Mouse (Mus musculus): ENCODE data around the gene Mctp2. TPM values are rescaled to one million over a fixed set of nuclear protein-coding genes. Genes with fewer than 3 reads are reported as not detected.

Gene Mctp2
- polyA plus RNA-seq, 1 experiment from 2014 or later = 1.7 TPM

DNA sequence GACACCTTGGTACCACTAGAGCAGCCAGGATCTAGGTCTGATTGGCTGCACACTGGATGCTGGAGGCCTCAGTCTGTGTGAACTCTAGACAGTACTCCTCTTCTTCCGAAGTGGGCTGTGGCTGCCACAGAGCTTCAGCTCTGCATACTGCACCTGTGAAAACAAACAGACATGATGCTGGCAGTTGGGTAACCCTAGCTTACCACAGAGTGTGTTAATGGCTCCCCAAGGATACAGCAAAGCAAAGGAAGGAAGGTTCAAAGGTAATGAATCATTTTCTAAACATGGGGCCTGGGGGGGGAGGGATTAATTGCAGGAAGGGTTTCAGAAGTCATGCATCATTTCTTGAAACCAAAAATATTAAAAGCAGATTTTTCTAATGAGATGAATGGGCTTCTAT is 225.7 kb downstream of the Mctp2 start:
- Histone ChIP-seq H3K27ac (ENCODE audit: low read depth) (no peak overlapping the region), H3K9me3 (ENCODE audit: low read length) (no peaks in the 10 kb centered on the region), H3K36me3 (replicated peaks; ENCODE audit: insufficient read depth, low read length) (0 out of 2 replicates have a peak, but pooled peaks cover 7% of the 10 kb centered on the region), H3K27me3 (ENCODE audit: insufficient read depth, low read length) (no peaks in the 10 kb centered on the region), H3K9ac (replicated peaks) (no peak overlapping the region), H3K4me3 (ENCODE audit: low read depth, low read length) (no peak overlapping the region), H3K4me1 (ENCODE audit: insufficient read depth) (no peaks in the 10 kb centered on the region), H3K4me2 (ENCODE audit: low read depth, low read length) (no peak overlapping the region)
- WGBS (ENCODE audit: insufficient replicate concordance) = 50% methylated on average over 1 of the region's 1 CpGs
- TF ChIP-seq CTCF (IDR thresholded peaks at IDR 0.05; ENCODE audit: low read depth) (no peak), EP300 (IDR thresholded peaks at IDR 0.05; ENCODE audit: low read depth) (no peak)
- DNase-seq = no peak
- ATAC-seq = no peak

DNA sequence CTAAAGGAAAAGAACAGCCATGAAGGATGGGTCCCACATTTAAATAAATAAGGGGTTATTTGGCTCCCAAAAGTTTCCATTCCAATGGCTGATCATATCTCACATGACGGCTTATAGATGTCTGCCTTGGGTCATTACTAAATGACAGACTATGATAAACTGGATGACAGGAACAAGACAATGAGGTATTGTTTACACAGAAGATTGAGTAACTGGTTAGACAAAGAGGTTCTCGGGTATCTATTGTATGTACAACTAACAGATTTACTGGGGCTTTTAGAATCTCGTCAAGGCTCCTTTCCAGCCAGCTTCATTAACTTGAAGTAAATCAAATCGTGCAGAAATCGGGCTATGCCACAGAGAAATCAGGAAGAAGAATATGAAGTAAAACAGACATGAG is 227.5 kb downstream of the Mctp2 start:
- DNase-seq = no peak
- TF ChIP-seq CTCF (IDR thresholded peaks at IDR 0.05; ENCODE audit: low read depth) = no peak
- TF ChIP-seq EP300 (IDR thresholded peaks at IDR 0.05; ENCODE audit: low read depth) = no peak

DNA sequence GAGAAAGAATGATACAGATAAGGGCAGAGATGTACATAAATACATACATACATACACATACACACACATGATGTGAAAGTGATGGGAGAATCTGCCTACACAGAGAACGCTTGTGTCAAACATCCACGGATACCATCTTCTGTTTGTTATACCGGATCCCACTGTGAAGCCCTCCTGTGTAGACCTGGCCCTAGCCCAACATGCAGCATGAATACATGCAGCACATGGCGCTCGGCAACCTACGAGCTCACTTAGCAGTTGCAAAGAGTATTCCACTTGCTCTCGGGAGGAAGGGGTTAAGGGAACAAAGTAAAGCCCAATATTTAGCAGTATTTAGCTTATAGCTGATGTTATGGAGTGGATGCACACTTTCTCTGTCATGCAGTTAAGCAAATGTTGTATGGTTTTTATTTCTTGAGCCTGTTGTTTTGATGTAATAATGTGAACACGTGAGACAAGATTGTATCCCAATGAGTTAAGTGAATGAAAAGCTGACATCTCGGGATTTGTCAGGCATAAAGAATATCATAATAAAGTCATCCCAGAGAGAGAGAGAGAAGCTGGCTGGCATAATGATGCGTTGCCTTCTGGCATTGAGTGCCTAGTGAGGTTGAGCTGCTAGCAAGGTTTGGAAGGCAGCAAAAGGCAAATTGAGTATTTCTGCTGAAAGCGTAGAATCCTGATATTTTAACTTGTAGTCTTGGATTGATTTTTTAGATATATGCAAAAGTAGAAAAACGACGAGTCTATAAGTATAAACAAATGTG is 234.8 kb downstream of the Mctp2 start:
- H3K27me3 ChIP-seq (ENCODE audit: insufficient read depth, low read length) = no peaks in the 10 kb centered on the region
- no peaks in the 10 kb centered on the region for H3K9me3 ChIP-seq (ENCODE audit: low read length)
- no peak overlapping the region for H3K9ac ChIP-seq (replicated peaks)
- no peak overlapping the region for H3K4me3 ChIP-seq (ENCODE audit: low read depth, low read length)
- H3K4me2 ChIP-seq (ENCODE audit: low read depth, low read length) = no peak overlapping the region
- WGBS (ENCODE audit: insufficient replicate concordance) = 80% methylated on average over 13 of the region's 13 CpGs
- no peak for TF ChIP-seq EP300 (IDR thresholded peaks at IDR 0.05; ENCODE audit: low read depth)
- no peak for TF ChIP-seq CTCF (IDR thresholded peaks at IDR 0.05; ENCODE audit: low read depth)
- DNase-seq (no peak), ATAC-seq (no peak)
- no peaks in the 10 kb centered on the region for H3K36me3 ChIP-seq (replicated peaks; ENCODE audit: insufficient read depth, low read length)
- H3K4me1 ChIP-seq (ENCODE audit: insufficient read depth) = no peaks in the 10 kb centered on the region
- H3K27ac ChIP-seq (ENCODE audit: low read depth) = no peak overlapping the region

More for the DNA sequence above, 227.5 kb downstream of the Mctp2 start:
- no peak overlapping the region for H3K4me2 ChIP-seq (ENCODE audit: low read depth, low read length)
- H3K27me3 ChIP-seq (ENCODE audit: insufficient read depth, low read length) = no peaks in the 10 kb centered on the region
- H3K9me3 ChIP-seq (ENCODE audit: low read length) = no peaks in the 10 kb centered on the region
- H3K27ac ChIP-seq (ENCODE audit: low read depth) = no peak overlapping the region
- WGBS (ENCODE audit: insufficient replicate concordance) = 68% methylated on average over 5 of the region's 5 CpGs
- no peaks in the 10 kb centered on the region for H3K4me1 ChIP-seq (ENCODE audit: insufficient read depth)
- ATAC-seq = no peak
- no peak overlapping the region for H3K9ac ChIP-seq (replicated peaks)
- 0 out of 2 replicates have a peak, but pooled peaks cover 7% of the 10 kb centered on the region for H3K36me3 ChIP-seq (replicated peaks; ENCODE audit: insufficient read depth, low read length)
- H3K4me3 ChIP-seq (ENCODE audit: low read depth, low read length) = no peak overlapping the region

DNA sequence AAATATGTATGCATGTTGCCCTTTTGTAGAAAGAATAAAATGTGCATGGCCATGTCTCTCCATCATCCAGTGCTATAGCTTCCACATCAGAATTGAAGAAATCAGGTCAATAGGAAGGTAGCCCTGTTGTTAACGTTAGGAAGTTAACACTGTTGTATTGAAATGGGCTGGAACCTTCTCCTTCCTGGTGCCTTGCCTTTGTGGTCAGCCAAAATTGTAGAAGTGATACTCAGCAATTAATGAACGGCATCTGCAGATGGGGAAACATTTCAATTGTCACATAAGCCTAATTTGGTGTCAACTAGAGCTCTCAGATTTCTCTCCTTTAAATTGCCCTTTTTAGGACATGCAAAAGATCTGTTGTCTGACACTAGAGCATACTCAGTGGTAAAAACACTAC is 238.0 kb downstream of the Mctp2 start:
- H3K4me2 ChIP-seq (ENCODE audit: low read depth, low read length) = no peak overlapping the region
- TF ChIP-seq EP300 (IDR thresholded peaks at IDR 0.05; ENCODE audit: low read depth) = no peak
- TF ChIP-seq CTCF (IDR thresholded peaks at IDR 0.05; ENCODE audit: low read depth) = no peak
- H3K27ac ChIP-seq (ENCODE audit: low read depth) = no peak overlapping the region
- H3K9me3 ChIP-seq (ENCODE audit: low read length) = 0 out of 2 replicates have a peak, but pooled peaks cover 2% of the 10 kb centered on the region
- no peaks in the 10 kb centered on the region for H3K36me3 ChIP-seq (replicated peaks; ENCODE audit: insufficient read depth, low read length)
- DNase-seq (no peak), ATAC-seq (no peak)
- WGBS (ENCODE audit: insufficient replicate concordance) = 52% methylated on average over 2 of the region's 2 CpGs
- no peak overlapping the region for H3K4me3 ChIP-seq (ENCODE audit: low read depth, low read length)
- no peak overlapping the region for H3K9ac ChIP-seq (replicated peaks)
- no peaks in the 10 kb centered on the region for H3K27me3 ChIP-seq (ENCODE audit: insufficient read depth, low read length)
- H3K4me1 ChIP-seq (ENCODE audit: insufficient read depth) = no peaks in the 10 kb centered on the region

DNA sequence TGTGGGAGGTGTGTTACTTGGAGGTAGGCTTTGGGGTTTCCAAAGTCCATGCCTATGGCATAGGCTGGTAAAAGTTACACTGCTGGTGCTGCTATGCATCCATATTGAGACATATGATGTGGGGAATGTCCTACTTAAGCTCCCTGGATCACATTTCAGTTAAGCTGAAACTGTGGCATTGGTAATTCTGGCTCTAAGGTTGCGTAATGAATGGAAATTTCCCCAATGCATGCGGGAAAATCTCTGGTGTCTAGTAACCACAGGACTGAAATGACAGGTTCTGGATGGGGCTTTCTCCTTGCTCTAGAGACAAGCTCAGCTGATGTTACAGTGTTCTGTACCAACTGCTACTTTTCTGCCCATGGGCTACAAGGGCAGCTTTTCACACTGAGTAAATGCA is 240.1 kb downstream of the Mctp2 start:
- H3K9ac ChIP-seq (replicated peaks) = no peak overlapping the region
- WGBS (ENCODE audit: insufficient replicate concordance) = 84% methylated on average over 2 of the region's 2 CpGs
- no peak for DNase-seq
- H3K36me3 ChIP-seq (replicated peaks; ENCODE audit: insufficient read depth, low read length) = no peaks in the 10 kb centered on the region
- no peaks in the 10 kb centered on the region for H3K27me3 ChIP-seq (ENCODE audit: insufficient read depth, low read length)
- H3K4me3 ChIP-seq (ENCODE audit: low read depth, low read length) = no peak overlapping the region
- H3K4me1 ChIP-seq (ENCODE audit: insufficient read depth) = no peaks in the 10 kb centered on the region
- TF ChIP-seq EP300 (IDR thresholded peaks at IDR 0.05; ENCODE audit: low read depth) (no peak), CTCF (IDR thresholded peaks at IDR 0.05; ENCODE audit: low read depth) (no peak)
- no peak for ATAC-seq
- H3K4me2 ChIP-seq (ENCODE audit: low read depth, low read length) = no peak overlapping the region
- H3K9me3 ChIP-seq (ENCODE audit: low read length) = 0 out of 2 replicates have a peak, but pooled peaks cover 2% of the 10 kb centered on the region
- H3K27ac ChIP-seq (ENCODE audit: low read depth) = no peak overlapping the region

DNA sequence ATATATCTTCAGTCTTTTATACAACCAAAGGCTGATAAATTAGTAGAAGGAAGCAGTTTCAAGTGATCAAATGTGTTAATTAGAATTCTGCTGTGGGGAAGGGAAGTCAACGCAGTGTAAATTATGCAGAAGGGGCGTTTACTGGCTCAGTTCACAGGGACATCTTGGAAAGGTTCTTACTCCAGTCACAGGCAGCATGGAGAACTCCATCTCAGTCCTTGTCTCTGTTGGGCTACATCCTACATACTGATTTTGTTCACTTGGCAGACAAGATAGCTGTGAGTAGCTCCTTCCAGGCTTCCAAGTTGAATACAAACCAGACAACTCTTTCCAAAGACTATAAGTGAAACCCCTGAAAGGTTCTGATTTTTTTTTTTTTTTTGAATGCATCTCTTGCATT is 254.6 kb downstream of the Mctp2 start:
- 70% methylated on average over 2 of the region's 2 CpGs for WGBS (ENCODE audit: insufficient replicate concordance)
- Histone ChIP-seq H3K9ac (replicated peaks) (no peak overlapping the region), H3K4me1 (ENCODE audit: insufficient read depth) (no peaks in the 10 kb centered on the region), H3K27me3 (ENCODE audit: insufficient read depth, low read length) (no peaks in the 10 kb centered on the region), H3K27ac (ENCODE audit: low read depth) (no peak overlapping the region), H3K4me2 (ENCODE audit: low read depth, low read length) (no peak overlapping the region), H3K4me3 (ENCODE audit: low read depth, low read length) (no peak overlapping the region), H3K36me3 (replicated peaks; ENCODE audit: insufficient read depth, low read length) (no peaks in the 10 kb centered on the region), H3K9me3 (ENCODE audit: low read length) (no peaks in the 10 kb centered on the region)
- ATAC-seq (no peak), DNase-seq (no peak)
- TF ChIP-seq EP300 (IDR thresholded peaks at IDR 0.05; ENCODE audit: low read depth) = no peak
- no peak for TF ChIP-seq CTCF (IDR thresholded peaks at IDR 0.05; ENCODE audit: low read depth)
